Mouse (Mus musculus): ENCODE data around the gene Rapgef2.
"Not testable (repeated sequence)": the region's sequence is repeated elsewhere in the genome, so short reads cannot be mapped to it uniquely, and the experiment has no call there.

The Rapgef2 gene

DNA sequence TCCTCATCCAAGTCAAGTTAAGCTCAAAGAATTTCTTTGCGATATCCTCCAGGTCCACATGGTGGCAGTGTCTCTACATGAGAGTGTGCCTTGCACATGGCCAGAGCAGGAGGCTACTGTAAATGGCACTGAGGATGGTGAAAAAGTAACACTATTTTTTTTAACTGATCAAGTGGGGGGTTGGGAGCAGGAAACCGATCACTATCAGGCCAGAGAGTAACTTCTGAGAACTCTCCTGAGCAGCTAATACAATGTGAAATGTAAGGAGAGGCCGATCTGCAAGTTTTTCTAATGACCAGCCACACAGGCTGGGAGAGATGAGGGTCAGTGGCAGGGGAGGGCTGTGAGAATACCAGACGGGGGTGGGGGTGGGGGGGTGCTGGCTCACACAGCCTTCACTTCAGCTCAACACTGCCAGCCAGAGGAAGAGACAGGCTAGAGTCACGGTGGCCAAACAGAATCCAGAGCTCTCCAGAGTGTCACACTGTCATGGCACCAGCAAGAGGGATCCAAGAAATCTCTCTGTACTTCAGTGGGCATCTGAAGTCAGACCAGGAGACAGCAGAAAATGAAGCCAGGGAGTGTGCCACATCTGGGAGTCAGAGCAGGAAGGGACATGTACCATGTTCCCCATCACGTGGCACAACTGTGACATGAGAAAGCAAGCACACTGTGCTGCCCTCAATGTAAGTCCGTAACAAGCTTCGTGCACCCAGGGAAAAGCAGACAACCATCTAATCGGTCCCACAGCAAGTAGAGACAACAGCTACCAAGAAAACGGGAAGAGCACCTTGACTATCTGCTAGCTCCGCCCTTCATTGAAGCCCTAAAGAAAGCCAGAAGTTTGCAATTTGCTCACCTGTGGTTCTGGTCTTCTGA is 83.8 kb downstream of the Rapgef2 start:
- DNase-seq (ENCODE audit: low spot score): peak; percentile 87

DNA sequence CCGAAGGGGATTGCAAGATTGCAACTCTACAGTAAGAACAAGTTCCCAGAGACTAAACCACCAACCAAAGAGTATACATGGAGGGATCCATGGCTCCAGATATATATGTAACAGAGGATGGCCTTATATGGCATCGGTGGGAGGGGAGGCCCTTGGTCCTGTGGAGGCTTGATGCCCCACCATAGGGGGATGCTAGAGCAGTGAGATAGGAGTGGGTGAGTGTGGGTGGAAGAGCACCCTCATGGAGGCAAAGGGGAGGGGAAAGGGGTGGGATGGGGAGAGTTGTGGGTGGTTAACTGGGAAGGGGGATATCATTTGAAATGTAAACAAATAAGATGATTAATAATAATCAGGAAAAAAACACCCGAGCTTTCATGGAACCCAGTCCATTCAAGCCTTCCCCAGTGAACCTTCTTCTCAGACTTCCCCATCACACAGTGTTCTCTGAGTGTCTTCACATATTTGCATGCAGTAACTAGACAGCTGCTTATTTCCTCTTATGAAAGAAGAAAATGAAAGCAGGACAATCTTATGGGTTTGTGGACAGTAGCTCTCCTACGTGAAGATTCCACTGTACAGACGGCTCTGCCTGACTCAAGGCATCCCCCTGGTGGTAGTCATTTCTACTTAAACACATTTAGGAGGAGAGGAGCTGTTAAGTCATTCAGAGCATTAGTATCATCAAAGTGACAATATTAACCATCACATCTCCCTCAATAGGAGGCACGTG is 89.4 kb downstream of the Rapgef2 start:
- DNase-seq (ENCODE audit: low spot score): peak; percentile 80

DNA sequence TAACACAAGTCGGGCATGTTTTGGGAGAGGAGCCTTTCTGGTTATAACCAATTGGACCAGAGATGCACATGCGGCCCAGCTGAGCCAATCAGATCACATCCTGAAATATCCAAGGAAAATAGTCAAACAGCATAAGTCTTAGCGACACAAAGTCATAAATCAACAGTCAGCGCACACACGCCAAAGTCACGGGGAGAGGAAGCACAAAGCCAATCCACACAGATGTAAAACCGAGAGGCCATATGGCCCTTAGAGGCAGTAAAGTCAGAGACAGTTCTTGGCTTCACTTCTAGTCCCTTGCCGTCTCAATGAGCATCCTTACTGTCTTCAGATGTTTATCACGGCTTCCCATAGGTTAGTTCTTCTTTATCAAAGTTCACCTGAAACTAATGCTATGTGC is 91.0 kb downstream of the Rapgef2 start:
- no peak for DNase-seq (ENCODE audit: low spot score)

DNA sequence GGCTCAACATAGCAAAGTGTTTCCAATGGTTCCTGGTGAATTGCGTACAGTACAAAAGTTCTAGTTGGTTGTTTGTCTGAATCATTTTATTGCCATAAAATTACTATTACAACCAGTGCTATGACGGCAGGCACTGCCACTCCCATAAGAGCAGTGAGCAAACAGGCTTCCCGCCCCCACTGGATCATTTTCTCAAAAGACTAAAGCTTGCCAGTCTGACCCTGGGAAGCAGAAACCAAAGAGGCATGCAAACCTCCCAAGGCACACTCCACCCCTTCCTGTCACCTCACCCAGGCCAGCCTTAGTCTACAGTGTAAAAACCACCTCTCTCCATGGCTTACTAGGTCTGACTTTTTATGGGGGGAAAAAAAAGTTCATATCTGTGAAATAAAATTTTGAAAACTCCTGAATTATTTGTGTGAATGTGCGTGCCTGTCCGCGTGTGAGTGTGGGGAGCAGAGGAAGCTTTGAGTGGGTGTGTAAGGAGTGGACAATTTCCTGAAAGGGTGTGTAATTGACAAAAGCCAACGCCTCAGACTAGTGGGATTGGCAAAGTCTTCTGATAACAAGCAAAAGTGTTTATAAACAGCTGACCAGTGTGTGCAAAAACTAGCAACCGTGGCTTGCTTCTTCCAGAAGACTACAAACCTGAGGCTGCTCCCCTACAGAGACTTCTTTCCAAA is 92.1 kb downstream of the Rapgef2 start:
- no peak for DNase-seq (ENCODE audit: low spot score)

DNA sequence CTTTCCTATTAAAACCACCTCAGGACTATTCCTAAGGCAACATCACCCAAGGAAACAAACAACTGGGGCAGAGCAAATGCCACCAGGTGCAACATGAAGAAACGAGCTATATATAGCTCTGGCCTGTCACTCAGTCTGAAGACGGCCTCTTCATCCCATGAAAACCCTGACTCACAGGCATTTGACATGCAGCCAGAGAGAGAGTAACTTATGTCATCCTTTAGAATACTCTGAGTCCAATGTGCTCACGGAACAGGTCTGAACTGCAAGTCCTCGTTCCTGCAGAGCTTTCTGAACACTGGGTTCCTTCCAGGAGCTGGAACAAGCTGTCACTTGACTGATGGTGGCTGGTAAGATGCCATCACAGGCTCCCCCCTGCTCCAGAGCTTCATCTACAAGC is 93.3 kb downstream of the Rapgef2 start:
- peak; percentile 66 for DNase-seq (ENCODE audit: low spot score)

DNA sequence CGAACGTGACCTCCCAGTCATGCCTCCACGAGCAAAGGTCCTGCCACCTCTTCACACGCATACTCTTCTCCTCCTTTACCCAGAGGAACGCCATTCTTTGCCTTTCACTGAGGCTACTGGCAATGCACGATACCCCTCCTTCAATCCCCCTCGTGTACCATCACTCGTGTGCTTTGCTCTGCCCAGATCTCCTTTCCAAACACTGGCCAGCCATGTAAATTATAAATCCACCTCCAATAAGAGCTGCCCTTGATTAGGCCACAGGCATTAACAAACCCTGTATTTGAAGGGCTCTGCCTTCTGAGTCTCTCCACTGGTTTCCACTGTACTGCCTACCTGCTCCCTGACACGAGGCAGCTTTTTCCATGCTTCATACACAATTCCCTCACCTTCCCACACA is 94.3 kb downstream of the Rapgef2 start:
- DNase-seq (ENCODE audit: low spot score): no peak

DNA sequence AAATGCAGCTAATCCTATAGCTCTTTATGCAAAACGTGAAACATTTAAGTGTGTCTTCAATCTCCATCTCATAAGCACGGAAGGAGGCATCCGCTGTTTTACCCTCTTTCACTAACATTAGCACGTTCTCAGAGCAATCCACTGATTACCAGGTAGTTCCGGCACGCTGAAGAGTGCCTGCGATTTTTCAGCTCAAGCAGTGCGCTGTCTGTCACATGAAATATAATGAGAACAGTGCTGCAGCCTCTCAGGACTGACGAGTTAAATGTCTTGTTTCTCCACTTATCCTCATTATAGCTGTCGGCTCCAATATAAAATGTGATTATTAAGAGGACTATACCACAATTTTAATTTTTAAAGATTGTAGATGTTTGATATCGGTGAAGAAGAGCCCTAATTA is 94.8 kb downstream of the Rapgef2 start:
- no peak for DNase-seq (ENCODE audit: low spot score)

DNA sequence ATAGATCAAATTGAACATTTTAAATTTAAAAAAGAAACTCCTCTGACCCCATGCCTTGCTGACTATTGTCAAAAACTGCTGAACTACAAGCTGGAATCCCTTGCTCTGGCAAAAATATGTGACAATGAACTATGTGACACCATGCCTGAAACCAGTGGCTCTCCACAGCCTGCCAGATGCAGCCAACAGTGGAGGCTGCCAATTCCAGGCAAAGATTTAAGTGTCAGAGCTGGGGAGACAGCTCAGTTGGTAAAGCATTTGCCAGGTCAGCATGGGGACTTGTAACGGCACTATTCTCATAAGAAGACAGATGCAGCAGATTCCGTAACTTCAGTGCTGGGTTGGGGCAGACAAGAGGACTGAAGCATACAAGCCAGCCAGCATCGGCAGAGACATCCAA is 95.9 kb downstream of the Rapgef2 start:
- peak; percentile 68 for DNase-seq (ENCODE audit: low spot score)

DNA sequence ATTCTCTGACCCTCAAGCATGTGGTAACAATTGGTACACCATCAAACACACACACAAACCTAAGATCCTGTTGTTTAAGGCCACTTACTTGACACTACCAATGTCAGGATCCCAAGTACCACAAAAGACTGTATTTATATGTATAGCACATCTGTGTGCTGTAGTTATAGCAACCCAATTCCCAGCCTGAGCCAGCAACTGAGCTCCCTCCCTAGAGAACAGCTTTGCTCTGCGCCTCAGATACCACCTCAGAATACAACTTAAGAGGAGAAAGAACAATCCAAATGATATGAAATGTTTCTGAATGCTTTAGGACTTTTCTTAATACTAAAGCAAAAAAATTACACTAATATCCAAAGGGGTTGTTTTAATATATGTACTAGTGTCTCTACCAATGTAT is 98.4 kb downstream of the Rapgef2 start:
- no peak for DNase-seq (ENCODE audit: low spot score)

DNA sequence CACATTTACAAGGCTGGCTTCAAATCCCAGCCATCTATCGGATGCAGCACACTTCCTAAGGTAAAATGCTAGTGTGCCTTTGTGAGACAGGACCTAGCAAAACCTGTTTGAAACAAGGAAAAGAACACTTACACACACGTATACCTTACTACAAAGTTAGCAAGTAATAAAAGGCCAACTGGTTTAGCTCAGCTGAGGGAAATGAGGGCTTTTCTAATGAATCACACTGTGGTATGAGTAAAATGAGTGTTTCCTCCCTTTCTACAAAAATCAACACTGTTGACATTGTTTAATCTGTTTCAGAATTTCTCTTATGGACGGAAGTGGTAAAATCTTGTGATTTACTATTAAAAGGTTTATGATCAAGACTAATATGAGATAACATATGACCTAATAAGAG is 104.0 kb downstream of the Rapgef2 start:
- no peak for DNase-seq (ENCODE audit: low spot score)

DNA sequence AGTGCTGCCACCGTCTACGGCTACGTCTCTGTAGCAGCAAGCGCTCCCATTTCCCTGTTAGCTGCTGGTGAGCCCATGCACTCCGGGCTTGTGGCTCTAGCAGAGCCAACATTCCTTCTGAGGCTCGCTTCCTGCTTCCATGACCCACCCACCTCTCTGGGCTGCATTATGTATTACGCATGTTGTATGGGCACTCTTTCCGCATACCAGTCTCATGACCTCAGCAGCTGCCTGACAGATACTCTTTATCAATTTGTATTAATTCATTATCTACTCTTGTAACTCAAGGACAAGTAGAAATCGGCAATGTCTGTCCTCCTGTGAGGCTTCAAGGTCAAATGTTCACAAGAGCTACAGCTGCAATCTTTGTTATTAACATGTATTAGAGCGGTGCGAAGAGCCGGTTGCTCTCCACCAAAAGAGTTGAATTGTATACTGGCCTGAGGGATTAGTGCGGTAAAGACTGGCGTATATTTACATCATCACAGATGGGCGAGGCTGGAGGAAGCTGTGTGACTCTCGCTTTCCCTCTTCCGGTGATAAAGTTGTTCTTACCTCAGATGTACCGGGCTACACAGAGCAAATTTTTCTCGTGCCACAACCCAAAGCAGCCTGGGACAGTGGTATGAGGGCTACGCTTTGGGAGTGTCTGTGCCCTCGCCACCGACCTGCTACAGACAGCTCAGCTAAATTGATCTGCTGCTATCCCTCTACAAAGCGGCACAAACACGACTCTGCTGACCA is 104.9 kb downstream of the Rapgef2 start:
- DNase-seq (ENCODE audit: low spot score): no peak

DNA sequence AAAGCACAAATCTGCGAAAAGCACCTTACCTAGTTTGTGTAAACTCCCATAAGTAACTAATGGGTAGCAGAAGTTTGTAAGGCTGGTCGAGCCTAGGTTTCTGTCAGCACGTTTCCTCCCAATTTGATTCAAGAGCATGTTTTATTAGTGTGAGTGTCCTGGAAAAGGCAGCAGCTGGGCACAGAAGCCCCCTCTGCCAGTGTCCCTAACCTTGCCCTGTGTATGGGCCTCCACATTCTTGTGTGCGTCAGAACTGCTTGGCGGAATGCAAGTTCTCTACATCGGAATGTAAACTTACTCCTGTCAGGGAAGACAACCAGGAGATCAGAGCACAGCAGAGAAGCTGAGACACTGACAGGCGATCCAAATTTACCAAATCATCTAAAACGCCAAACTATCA is 106.2 kb downstream of the Rapgef2 start:
- no peak for DNase-seq (ENCODE audit: low spot score)

DNA sequence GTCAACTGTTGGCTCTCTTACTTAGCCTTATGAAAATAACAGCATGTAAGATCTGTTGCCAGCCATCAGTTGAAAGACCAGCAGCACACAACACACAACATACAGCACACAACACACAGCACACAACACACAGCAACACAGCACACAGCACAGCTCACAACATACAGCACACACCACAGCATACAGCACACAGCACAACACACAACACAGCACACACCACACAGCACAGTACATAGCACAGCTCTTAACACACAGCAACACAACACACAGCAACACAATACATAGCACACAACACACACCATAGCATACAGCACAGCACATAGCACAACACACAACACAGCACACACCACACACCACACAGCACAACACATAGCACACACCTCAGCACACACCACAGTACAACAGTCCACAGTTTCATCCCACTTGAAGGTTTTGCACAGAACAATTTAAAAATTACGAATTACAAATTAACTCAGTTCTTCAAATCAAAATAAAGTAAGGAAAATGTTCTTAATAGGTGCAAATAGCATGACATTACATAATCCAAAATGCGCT is 106.7 kb downstream of the Rapgef2 start:
- DNase-seq (ENCODE audit: low spot score): no peak

DNA sequence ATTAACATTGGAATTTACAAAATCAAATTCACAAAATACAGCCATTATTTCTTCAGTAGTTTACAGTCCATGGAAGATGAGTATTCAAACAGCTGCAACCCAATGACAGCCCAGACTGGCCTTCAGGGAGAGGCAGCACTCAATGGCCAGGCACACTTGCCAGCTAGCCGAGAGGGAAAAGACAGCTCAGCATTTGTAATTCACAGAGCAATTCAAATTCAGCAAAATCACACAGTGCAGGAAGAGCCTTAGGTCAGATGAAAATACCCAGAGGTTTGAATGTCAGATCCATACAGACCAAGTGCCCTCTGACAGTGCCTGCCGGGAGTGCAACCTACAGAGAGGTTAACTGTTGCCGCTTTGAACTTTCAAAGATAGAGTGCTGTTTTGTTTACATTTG is 107.6 kb downstream of the Rapgef2 start:
- peak; percentile 33 for DNase-seq (ENCODE audit: low spot score)

DNA sequence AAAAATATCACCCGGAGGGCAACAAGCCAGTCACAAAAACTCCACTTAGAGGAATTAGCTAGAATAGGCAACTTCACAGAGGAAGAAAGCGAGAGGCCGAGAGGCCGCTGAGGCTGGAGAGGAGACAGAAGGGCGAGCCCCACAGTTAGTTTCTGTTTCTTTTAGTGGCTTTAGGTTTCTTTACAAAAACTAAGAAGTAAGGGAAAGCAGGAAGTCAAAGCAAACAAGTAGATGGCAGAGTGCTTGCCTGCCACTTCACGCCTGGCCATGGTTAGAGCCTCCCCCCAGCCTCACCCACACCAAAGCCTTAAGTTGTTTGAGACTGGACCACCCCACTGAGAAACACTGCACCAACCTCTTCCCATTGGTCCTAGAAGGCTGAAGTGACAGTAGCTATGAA is 108.2 kb downstream of the Rapgef2 start:
- DNase-seq (ENCODE audit: low spot score): no peak

DNA sequence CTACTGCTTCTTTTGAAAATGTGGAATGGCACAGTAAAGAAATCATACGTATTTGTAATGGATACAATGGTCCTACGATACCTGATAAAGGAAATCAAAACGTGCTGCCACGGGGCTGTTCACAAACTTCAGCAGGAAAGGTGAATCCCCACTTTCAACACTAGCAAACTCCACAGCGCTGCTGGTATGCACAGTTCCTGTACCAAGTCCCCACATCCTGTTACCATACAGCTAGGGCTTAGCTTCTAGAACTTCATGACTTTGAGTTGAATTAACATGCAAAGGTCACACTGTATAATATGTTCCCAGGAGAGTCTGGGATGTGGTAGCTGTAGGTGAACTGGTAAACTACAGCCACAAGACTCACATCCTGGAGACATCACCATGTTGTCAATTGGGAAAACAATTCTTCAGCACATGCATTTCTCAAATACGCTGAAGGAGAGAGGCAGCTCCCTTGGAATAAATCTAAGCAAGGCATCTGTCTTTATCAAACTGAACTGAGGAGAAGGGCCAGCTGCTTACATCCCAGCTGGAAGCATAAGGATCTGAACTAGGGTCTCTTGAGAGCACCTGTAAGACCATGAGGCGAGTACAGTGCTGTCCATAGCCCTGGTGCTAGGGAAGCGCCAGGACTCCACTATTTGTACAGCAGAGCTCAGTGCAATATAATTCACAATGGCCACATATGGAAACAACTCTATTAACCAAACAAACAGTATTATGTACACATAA is 109.0 kb downstream of the Rapgef2 start:
- no peak for DNase-seq (ENCODE audit: low spot score)

DNA sequence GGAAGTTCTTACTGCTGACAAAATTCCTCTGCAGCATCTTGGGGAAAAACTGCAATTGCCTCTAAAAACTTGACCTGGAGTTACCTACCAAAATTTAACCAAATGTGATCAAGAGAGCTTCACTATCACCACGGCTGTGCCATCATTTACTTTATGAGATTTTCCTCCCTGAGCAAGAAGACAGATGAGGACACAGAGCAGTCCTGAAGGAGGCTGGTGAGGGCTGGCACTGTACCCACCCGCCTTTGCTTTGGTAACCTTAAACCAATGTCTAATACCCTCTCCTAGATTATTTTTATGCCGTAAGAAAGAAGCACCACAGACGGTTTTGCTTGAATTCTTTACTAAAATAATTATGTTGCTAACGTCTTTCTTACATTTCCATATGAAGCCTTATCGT is 112.1 kb downstream of the Rapgef2 start:
- no peak for DNase-seq (ENCODE audit: low spot score)

DNA sequence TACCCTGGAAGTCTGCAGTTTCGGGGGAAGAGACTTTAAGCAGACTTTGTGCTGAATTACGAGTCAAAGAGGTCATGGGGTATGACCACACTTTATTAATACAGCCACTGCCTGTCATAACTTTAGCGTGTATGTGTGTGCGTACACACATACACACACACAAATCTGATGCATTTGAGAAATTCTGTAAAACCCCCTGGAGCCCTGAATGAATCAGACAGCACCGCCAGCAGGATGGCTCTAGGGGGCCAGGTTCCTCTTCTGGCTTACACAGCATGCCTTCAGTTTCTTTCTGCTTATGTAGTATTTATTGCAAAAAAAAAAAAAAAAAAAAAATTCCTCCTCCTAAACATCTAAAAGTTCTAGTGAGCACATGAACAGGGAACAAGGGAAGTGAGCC is 113.0 kb downstream of the Rapgef2 start:
- DNase-seq (ENCODE audit: low spot score): no peak

DNA sequence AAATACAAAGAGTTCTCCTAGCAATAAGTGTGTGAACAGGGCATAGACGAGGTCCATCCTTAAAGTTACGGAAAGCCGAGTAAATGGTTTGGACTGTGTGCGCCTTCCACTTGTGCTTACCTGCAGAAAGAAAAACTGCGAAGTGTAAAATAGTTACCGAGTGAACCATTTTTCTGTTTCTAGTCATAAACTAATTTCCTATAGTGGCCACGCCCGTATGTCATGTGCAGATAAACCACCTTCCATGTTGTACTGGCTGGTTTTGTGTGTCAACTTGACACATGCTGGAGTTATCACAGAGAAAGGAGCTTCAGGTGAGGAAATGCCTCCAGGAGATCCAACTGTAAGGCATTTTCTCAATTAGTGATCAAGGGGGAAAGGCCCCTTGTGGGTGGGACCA is 115.2 kb downstream of the Rapgef2 start:
- not testable (repeated sequence) for DNase-seq (ENCODE audit: low spot score)

DNA sequence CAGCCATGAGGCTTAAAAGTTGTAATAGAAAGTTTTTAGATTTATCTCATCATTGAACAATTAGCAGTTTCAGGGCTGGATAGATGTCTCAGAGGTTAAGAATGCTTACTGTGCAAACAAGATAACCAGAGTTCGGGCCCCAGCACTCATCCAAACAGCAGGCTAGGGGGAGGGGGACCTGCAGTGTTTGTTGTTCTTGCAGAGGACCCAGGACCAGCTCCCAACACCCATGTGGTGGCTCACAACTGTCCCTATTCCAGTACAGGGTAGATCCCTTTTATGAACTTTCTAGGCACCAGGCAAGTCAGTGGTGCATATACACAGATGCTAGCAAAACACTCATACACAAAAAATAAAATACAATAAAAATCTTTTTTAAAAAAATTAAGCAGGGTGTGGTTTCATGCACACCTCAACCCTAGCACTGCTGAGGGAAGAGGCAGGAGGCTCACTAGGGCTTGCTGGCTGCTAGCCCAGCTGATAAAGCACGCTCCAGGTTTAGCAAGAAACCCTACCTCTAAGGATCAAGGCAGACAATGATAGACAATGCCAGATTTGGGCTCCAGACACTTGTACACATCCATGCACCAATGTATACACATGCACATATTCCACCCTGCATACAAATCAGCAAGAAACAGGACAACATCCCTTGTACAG is 118.0 kb downstream of the Rapgef2 start:
- no peak for DNase-seq (ENCODE audit: low spot score)

DNA sequence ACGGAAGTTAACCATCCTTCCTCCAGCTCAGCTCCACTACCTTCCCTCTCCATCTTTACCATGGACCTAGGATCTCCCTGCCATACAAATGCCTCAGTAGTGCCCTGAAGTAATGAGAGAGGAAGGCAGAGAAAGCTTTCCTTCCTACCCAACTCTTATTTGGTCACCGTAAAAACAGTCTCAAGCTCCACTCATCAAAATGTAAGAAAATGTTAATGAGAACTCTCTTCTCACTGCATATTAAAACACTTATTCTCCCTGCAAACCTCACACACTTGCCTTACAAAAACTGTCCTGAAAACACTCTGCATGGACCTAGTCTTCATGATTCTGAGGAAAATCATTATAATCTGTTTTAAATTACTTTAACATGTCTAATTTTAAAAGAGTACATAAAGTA is 118.7 kb downstream of the Rapgef2 start:
- DNase-seq (ENCODE audit: low spot score): no peak
